Mouse (Mus musculus) lung, adult 18-20 months (tissue): ENCODE measurements around the gene Stk32c.

Experiments used
- DNase-seq, 2 experiments: peaks; one replicate each; pipeline ENCODE4 v3.0.0; 2022; ENCODE audit warnings: mixed read lengths in 2 of 2

Stk32c gene

DNA sequence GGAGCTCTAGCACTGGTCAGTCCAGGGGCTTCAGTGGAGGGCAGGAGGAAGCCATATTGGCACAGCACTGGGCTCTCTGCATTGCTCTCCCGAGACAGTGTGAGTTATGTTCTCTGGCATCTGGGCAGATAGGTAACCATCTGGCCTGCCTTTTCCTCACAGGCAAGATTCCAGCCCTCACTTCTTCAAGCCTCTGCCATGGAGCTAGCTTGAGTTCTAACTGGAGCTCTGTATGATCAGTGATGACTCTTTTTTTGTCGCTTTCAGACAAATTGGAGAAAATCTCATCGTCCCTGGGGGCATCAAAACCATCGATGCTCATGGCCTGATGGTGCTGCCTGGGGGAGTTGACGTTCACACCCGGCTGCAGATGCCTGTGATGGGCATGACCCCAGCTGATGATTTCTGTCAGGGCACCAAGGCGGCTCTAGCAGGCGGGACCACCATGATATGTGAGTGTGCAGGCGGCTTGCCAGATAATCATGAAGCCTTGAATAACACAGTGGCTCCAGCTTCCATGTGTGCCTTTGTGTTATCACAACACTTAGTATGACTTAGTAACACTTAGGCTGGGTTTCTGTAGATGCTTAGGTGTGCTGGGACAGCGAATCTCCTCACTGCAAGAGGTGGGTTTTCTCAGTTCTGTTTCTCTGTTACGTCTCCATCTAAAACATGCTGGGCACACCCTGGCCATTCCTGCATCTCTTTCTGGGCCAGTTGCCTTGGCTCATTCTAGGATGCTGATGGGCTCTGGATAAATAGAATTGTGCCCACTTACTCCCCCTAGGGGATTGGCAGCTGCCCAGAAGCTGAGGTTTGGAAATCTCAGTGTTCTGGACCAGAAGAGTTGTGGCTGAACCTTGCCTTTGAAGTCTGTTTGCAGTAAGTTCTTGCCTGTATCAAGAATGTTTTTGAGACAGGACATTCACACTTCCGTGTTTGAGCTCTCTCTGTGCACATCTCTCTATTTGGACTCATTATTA, 122.9 kb downstream of the Stk32c start:
- no peak for DNase-seq

DNA sequence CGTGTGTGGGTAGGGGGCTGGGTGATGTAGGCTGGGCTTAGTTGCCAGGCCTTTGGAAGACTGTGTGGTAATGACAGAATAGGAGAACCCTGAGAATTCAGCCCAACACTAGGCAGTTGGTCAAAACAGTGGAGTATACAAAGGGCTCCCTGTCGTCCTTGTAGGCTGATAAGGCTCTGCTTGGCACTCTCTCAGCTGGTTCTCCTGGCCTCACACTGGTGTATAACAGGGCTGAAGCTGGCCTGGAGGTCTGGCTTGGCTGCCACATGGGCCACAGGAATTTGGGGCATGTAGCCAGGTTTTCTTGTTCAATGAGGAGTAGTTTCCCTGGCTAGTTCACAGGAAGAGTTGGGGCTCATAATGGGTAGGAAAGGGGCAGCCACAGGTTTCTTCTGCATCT, 125.3 kb downstream of the Stk32c start:
- DNase-seq = no peak

DNA sequence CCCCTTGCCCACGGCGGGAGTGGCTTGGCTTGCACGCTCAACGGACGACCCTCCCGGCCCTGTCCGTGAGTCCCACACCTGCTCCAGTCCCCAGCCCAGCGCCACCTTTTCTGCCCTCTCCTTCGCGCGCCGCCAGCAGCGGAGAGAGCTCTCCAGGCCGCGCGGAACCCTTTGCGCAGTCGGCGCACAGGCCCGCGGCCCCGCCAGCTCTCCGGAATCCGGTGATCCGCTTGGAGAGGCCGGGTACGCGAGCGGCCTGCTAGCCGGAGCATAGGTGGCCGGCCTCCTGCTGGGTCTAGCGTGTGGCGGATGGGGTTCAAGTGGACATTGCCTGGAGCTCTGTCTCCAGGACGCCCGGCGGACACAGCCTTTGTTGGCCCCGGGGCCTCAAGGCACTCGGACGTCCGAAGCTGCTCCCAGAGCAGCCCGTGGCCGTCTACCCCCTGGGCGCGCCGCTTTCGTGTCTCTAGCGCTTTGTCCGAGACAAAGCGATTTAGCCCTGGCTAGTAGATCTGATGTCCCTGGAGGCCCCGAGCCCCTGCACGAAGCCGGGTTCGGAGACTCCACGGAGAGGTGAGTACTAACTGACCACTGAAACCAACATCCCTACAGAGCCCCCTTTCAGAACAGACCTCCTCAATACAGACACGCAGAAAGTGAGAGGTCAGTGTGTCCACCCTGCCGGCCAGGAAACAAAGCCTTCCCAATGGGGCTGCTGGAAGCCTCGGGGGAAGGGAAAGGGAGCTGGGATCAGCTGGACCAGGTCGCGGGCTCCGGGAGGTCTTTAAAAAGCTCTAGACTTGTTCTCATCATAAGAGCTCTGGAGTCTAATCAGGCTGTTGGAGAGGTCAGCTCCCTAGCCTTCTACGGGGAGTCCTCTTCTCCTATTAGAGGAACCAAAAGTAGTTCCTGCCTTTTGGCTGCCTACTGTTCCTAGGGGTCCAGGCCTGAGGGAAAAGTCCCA, 126.6 kb downstream of the Stk32c start:
- DNase-seq = no peak

DNA sequence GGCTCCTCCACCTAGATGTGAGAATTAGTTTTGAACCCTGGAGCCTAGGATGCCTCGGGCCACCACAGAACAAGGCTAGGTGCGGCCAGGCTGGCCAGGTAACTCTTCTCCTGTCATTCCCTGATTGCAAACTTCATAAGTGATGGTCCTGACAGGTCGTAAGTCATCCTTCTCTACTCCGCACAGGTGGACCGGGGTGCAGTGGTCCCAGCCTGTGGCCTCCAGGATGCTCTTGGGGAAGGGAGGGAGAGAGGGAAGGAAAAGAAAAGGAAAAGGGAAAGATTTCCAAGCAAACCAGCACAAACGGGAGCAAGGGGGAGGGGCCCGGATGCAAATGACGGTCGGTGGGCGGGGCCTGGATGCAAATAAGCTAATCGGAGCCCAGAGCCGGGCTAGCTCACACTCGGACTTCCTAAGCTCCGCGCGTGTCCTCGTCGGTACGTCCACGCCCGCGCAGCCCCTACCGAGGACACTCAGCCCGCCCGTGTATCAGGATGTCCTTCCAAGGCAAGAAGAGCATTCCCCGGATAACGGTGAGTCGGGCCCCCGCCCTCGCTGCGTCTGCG, 127.4 kb downstream of the Stk32c start, which contains the start of gene Dpysl4:
TSS of gene Dpysl4 (plus strand) at position 373 of the 566 bp plus-strand sequence.
- DNase-seq = peak; percentile 6 to 9

DNA sequence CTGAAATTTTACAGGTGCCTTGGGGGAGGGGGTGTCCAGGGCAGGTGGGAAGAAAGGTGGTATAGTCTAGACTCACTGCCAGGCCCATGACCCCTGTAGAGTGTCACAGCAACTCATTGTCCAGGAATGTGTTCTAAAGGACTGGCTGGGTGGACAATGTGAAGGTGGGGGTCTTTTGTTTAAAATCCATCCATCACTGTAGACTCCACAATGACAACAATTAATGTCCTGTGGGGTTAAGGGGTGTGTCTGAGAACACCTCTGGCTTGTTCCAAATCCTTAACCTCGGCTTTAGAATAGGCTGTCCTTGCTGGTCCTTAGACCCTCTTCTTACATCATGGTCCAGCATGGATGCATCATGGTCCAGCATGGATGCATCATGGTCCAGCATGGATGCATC, 128.8 kb downstream of the Stk32c start:
- no peak for DNase-seq

DNA sequence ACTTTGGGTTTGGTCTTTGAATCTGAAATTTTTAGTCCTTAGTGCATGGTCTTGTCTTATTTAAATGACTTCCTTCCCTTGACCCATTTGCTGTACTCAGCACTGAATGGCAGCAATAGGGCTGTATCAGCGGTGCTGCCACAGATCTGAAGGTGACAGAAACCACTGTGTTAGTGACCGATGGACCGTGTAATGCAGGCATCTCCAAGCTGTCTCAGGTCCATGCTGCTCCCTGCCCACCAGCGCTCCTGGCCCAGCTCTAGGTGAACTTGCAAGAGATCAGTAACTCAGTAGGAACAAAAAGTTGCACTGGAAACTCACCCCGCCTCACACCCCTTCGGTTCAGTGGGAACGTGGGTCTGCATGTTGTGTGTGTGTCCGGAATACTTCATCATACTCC, 130.8 kb downstream of the Stk32c start:
- DNase-seq = no peak

DNA sequence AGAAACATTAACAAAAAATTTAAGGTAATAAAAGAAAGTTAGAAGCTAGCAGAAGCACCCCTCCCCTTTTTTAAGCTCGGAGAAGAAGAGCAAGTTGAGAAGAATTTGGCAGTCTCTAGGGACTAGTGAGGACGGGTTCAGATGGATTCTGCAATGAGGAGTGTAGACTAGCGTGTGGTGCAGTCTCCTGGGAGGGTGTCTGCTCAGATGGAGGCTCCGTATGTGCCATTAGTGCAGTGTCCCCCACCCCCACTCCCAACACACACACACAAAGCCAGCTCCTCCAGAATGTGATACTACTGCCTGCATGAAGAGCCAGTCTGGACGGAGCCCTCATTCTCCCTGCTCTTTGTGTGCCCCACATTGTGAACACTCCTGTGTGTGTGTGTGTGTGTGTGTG, 131.9 kb downstream of the Stk32c start:
- DNase-seq = no peak

DNA sequence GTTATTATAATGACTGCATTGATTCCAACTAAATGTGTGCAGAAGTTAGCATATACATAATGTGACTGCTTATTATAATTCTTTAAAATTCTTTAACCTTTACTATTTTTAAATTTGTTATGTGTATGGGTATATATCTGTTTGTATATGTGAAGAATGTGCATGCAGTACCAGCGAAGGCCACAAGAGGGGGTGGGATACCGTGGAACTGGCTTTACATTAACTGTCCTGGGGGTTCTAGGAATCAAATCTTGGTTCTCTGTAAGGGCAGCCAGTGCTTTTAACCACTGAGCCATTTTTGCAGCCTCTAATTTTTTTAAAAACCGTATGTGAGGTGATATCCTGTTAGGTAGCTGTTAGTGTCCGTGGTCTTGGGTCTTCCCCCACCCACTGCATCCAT, 132.4 kb downstream of the Stk32c start:
- DNase-seq = no peak

DNA sequence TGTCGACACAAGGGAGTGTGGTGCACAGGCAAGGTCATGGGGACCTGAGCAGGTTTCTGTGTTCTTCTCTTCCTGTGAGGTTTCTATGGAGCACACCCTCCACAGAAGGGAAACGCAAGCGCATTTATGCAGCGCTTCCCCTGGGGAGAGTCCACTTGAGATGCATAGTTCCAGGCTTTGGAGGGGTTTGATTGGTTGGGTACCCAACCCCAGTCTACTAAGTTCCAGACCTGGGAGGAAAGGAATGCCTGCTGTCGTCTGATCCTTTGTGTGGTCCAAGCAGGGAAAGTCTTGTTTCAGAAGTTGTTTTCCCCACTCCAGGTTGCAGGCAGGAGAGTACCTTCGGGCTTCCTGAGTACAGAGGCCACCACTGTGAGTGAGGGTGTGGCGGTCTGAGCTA, 134.0 kb downstream of the Stk32c start:
- no peak for DNase-seq

DNA sequence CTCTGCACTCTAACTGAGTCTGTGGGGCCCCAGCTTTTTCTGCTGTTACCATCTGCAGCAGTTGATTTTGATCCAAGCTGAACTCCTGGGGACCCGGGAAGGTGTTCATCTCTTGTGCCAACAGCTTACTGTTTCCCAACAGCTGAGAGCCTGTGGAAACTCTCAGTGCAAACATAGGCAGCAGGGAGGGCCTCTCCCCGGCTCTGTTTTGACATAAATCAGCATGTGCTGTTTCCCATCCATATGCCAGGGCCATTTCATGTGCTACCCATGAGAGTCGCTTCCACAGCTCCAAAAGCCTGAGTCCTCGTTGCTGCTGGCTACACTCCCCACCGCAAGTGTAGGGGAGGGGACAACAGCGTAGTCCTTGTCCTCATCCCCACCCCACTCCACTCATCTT, 134.9 kb downstream of the Stk32c start:
- no peak for DNase-seq

DNA sequence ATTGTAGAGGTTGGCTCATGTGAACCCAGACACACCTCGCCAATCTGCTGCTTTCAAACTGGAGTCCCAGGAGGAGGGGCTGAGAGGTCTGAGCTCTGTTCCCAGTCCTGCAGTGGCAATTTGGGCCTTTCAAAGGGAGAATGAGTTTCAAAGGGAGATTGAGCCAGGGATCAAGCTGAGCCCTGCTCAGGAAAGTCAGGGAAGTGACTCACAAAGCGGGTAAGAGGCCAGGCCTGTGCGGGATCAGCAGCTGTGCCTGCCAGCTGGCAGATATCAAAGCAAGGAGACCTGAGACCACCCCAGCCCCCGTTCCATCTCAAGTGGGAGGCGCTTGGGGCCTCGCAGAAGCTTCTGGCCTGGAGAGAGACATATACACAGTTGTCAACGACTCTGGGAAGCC, 135.8 kb downstream of the Stk32c start:
- no peak for DNase-seq

DNA sequence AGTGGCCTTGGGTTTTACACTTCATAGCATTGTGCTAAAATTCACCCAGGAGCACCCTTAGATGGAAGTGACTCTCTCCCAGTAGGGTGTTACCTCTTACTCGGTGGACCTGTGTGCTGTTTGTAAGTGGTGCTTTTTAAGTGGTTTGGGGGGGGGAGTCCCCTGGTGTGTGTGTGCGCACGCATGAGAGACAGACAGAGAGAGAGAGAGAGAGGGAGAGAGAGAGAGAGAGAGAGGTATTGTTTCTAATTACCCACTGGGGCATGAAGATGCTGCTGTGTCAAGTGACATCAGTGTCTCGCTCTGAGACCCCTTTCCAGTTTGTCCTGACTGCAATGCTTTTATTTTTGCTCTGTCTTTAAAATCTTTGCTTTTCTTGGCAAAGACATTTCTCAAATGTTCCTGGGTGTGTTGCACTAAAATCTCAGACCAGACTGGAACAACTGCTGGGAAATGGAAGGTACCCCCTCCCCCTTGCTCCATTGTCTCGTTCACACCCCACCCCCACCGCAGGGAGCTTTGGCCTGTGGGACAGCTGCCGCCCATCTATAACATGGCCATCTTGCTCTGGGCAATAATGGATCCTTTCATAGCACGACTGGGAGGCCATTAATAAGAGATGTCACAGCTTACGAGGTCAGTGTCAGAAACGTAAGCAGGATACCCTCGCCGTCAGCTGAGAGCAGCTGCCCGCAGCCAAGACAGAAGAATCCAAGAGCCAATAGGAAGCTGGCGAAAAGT, 137.9 kb downstream of the Stk32c start:
- no peak for DNase-seq

DNA sequence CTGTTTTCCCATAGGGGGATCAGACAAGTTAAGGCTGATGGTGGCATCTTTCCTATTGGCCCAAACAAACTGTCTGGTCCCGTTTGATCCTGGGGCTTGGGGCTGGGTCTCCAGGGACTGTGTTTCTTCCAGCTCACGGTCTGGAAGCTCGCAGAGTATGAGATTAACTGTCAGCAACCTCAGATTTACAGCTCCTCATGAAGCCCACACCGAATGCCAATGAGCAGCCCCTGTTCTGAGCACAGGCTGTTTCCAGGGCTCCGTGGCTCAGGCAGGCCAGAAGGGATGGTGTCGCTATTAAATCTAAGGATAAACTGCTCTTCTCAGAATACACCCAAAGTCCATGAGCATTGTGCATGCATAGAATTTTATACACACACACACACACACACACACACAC, 138.9 kb downstream of the Stk32c start:
- no peak for DNase-seq

DNA sequence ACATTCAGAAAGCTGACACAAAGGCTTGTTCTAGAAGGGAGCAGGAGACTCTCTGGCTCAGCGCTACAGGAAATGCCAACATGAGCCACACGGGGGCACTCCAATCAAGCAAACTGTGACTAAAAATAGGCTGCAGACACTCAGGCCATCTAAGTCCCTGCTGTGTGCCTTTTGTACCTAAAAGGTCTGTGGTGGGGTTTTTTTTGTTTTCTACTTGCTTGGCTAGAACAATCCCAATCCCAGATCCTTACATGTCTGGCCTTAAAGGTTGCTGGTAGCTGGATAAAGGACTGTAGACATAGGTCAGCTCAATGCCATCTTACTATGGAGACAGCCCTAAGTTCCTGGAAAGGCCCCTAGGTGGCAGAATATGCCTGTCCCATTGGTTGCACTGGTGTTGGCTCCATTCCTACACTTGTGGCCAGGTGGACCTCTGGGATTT, 144.9 kb downstream of the Stk32c start:
- peak; percentile 13 to 37 for DNase-seq

DNA sequence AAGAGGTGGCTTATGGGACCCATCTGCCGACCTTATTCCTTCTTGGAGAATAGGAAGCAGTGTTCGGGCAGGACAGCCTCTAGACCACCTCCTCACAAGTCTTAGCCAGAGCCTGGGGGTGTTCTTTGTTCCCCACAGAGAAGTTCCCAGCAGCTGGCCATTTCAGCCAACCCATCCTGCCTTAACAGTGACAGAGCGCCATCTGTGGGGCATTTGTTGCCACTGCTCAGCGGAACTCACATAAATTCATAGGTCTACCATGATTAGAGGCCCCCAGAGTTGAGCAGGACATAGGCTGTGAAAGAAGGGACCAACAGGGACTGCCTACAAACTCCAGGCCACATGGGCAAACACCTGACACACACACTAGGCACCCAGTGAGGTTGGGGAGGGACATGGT, 149.7 kb downstream of the Stk32c start:
- no peak for DNase-seq
